Mouse (Mus musculus): ENCODE measurements at regions not wholly inside any gene's neighbourhood (a gene's known extent, or its start where the extent isn't known, plus 50 kb on each side); places are given as distances from the start of the nearest gene placed in this dataset.

DNA sequence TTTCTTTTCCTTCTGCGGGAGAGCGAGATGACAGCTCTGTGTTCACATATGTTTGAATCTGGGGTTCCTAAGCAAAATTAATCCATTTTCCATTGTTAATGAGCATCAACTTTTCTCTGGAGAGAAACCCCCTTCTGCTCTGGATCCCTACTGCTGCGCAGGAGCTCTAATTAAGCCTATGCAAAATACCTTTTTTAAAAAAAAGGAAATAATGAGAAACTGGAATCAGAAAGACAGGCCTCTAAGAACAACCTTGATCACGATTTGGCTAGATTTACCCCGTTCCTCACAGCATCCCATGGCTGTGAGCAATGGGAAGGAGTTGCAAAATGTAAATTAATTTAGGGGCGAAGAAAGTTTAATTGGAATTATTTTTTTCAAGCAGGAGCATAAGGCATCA, 548.9 kb upstream of the Tmpo start:
- TF ChIP-seq POLR2A (IDR thresholded peaks at IDR 0.05; ENCODE audit: extremely low read depth, insufficient read depth, low read length) (no peak), CTCF (IDR thresholded peaks at IDR 0.05; ENCODE audit: low read depth, low read length) (no peak)

Data from liver, adult 2 months (tissue).